19 mouse cellular contexts compared by ENCODE assay signal in genomic region chr2:39148075-39148474, GRCm38 (mm10). TPM values are rescaled to one million over a fixed set of nuclear protein-coding genes. Genes with fewer than 3 reads are reported as not detected.
DNase-seq lines count a peak whose midpoint lies in the region; ATAC-seq lines count a peak whose summit lies in the region.
"Had no signal": no experiment of that assay in that cellular context is flagged by ENCODE, and none has a peak within 500 bp of the region (broad histone marks: within the 10 kb centered on the region; RNA-seq: fewer than 3 reads in every experiment).

No protein-coding gene starts in this region.

- H3K9ac ChIP-seq in liver, embryonic 12.5 days, result no peak overlapping the region
- H3K9ac ChIP-seq: embryonic facial prominence, embryonic 15.5 days had no signal

- H3K4me3 ChIP-seq in liver, embryonic 12.5 days, result no peak overlapping the region; the same call in 1 of the 2 replicates
- H3K4me3 ChIP-seq in megakaryocyte, embryonic 14.5 days (replicated peaks), result peak overlapping the region; percentile 65
- H3K4me3 ChIP-seq: embryonic facial prominence, embryonic 15.5 days; forebrain, embryonic 10.5 days; midbrain, embryonic 10.5 days had no signal

- no peaks in the 10 kb centered on the region for H3K27me3 ChIP-seq in liver, embryonic 12.5 days (replicated peaks)
- H3K27me3 ChIP-seq in megakaryocyte, embryonic 14.5 days (replicated peaks), result no peaks in the 10 kb centered on the region
- H3K27me3 ChIP-seq: embryonic facial prominence, embryonic 15.5 days had no signal

- H3K27ac ChIP-seq in liver, embryonic 12.5 days, result no peak overlapping the region
- H3K27ac ChIP-seq: embryonic facial prominence, embryonic 15.5 days; forebrain, embryonic 10.5 days; hindbrain, postnatal 0 days; midbrain, embryonic 10.5 days had no signal

- DNase-seq in 416B (ENCODE audit: low read depth), result peak; percentile 84
- peak; percentile 9 for DNase-seq in R1 (ENCODE audit: low read depth, low spot score)
- no peak for DNase-seq in right cerebral cortex, postnatal 36 days (ENCODE audit: low spot score in 2 of 2)
- no peak for DNase-seq in right cerebral cortex, postnatal 25 days
- no peak for DNase-seq in gastrocnemius, postnatal 14 days
- DNase-seq: adrenal gland, postnatal 10 days; cerebellum, adult 11 months; cerebellum, postnatal 10 days; heart, adult 11 months; heart, postnatal 4 days; thymus, postnatal 25 days had no signal

- intact Hi-C loops in gastrocnemius, postnatal 14 days (cut with DNase I; ENCODE audit: low total_unique reads), result no loop called here

- H3K9me3 ChIP-seq in liver, embryonic 12.5 days (replicated peaks), result no peaks in the 10 kb centered on the region
- H3K9me3 ChIP-seq in megakaryocyte, embryonic 14.5 days, result no peaks in the 10 kb centered on the region
- H3K9me3 ChIP-seq: embryonic facial prominence, embryonic 15.5 days; forebrain, embryonic 10.5 days; midbrain, embryonic 10.5 days had no signal

- peak overlapping the region; percentile 38 for H3K4me2 ChIP-seq in liver, embryonic 12.5 days
- H3K4me2 ChIP-seq: embryonic facial prominence, embryonic 15.5 days had no signal

- peaks cover 8% of the 10 kb centered on the region; the same call in 1 of the 2 replicates for H3K4me1 ChIP-seq in liver, embryonic 12.5 days
- peaks cover 50% of the 10 kb centered on the region for H3K4me1 ChIP-seq in megakaryocyte, embryonic 14.5 days
- H3K4me1 ChIP-seq: embryonic facial prominence, embryonic 15.5 days; forebrain, embryonic 10.5 days; midbrain, embryonic 10.5 days had no signal

- H3K36me3 ChIP-seq in liver, embryonic 12.5 days, result no peaks in the 10 kb centered on the region
- peaks cover 6% of the 10 kb centered on the region for H3K36me3 ChIP-seq in megakaryocyte, embryonic 14.5 days (replicated peaks; ENCODE audit: low read length)
- H3K36me3 ChIP-seq: embryonic facial prominence, embryonic 15.5 days had no signal

- ATAC-seq in liver, embryonic 12.5 days, result peak; percentile 76
- ATAC-seq: hindbrain, postnatal 0 days; intestine, postnatal 0 days; lung, postnatal 0 days had no signal

- 10% methylated on average over 2 of the region's 2 CpGs for WGBS in liver, embryonic 12.5 days (ENCODE audit: insufficient replicate concordance)

RNA-seq across cellular contexts. Expression of gene Scai, which starts 42.5 kb away (rescaled TPM):
- 3.2 and 4.1 TPM in 2 replicates for polyA plus RNA-seq in liver, embryonic 12.5 days (2016; fragmentation: Nextera tagmentation; extraction: Ambion mirVana)
- 7.7 and 11.9 TPM in 2 replicates for polyA plus RNA-seq in megakaryocyte, embryonic 14.5 days (2012; ENCODE audit: insufficient read depth, low replicate concordance)
- total RNA-seq in gastrocnemius, postnatal 14 days (2021), result 1 to 10 TPM; 3.9 to 4.6 TPM

Comparison
In these comparisons a context has a peak if more than half of its experiments do, and no peak if none do; other contexts are left out.
1. DNase-seq: peak in 416B (single experiment) and R1 (single experiment); none in right cerebral cortex, postnatal 36 days (0 of 2), right cerebral cortex, postnatal 25 days (single experiment) and gastrocnemius, postnatal 14 days (single experiment).